Mouse (Mus musculus) C2C12 (cell line): ENCODE measurements around the gene Hoxa10. TPM values are rescaled to one million over a fixed set of nuclear protein-coding genes. Genes with fewer than 3 reads are reported as not detected.

Experiments
- H3K27me3 ChIP-seq: one replicate; pipeline ENCODE4 v1.6.1; 2011; ENCODE audit not compliant: control insufficient read depth, insufficient read depth, insufficient read length
- H3K36me3 ChIP-seq: one replicate; pipeline ENCODE4 v1.6.1; 2011; ENCODE audit not compliant: control insufficient read depth, insufficient read depth
- H3K4me3 ChIP-seq: one replicate; pipeline ENCODE4 v1.5.1; 2011; ENCODE audit warnings: mild to moderate bottlenecking, control low read depth; ENCODE audit not compliant: poor library complexity, insufficient read depth, severe bottlenecking
- H3K79me2 ChIP-seq: one replicate; pipeline ENCODE4 v1.6.1; 2011; ENCODE audit not compliant: control insufficient read depth, insufficient read depth
- H3K79me3 ChIP-seq: one replicate; pipeline ENCODE4 v1.6.1; 2011; ENCODE audit warnings: low read depth, control low read depth
- H3ac ChIP-seq: one replicate; pipeline ENCODE3; 2011; ENCODE audit warnings: low read depth; ENCODE audit not compliant: control insufficient read depth, insufficient read length
- CEBPB ChIP-seq: IDR thresholded peaks from one replicate; pipeline ENCODE4 v1.6.1; 2011; ENCODE audit warnings: low read depth, mild to moderate bottlenecking, control low read depth, moderate library complexity
- CTCF ChIP-seq: IDR thresholded peaks from one replicate; pipeline ENCODE4 v1.5.1; 2011; ENCODE audit not compliant: control insufficient read depth, insufficient read depth, insufficient read length
- FOSL1 ChIP-seq: IDR thresholded peaks from one replicate; pipeline ENCODE4 v1.8.0; 2011; ENCODE audit warnings: mild to moderate bottlenecking, low read length; ENCODE audit not compliant: poor library complexity, insufficient read depth, severe bottlenecking
- MAX ChIP-seq: IDR thresholded peaks from one replicate; pipeline ENCODE4 v1.6.1; 2011; ENCODE audit warnings: mild to moderate bottlenecking, control low read depth
- MYOD1 ChIP-seq: IDR thresholded peaks from one replicate; pipeline ENCODE4 v1.6.1; 2011; ENCODE audit warnings: low read depth; ENCODE audit not compliant: control insufficient read depth, insufficient read length
- MYOG ChIP-seq: IDR thresholded peaks from one replicate; pipeline ENCODE4 v1.6.1; 2011; ENCODE audit not compliant: control insufficient read depth, insufficient read length; ENCODE audit errors: extremely low read depth
- USF1 ChIP-seq: IDR thresholded peaks from one replicate; pipeline ENCODE4 v1.6.1; 2011; ENCODE audit warnings: low read depth, mild to moderate bottlenecking, control low read depth, moderate library complexity
- polyA plus RNA-seq: library from polyadenylated mRNA; unstranded; fragments of >200 nt; fragmentation: generic; extraction: Trizol; gene quantifications from one replicate; pipeline ENCODE4 v1.2.1, GENCODE M21; 2012; ENCODE audit warnings: missing spikeins

Hoxa10 gene
- polyA plus RNA-seq, 1 experiment: 19.8 TPM

GRCm38 (mm10) chr6:52270494-52271480 is 30.1 kb upstream of the Hoxa10 start:
- Histone ChIP-seq H3K79me3 (no peaks in the 10 kb centered on the region), H3K79me2 (no peaks in the 10 kb centered on the region), H3K27me3 (no peaks in the 10 kb centered on the region), H3K4me3 (no peak overlapping the region), H3K36me3 (no peaks in the 10 kb centered on the region), H3ac (no peak overlapping the region)
- TF ChIP-seq USF1 (no peak), CTCF (peak; percentile 64), FOSL1 (no peak), MAX (no peak)

- Histone ChIP-seq H3ac (no peak overlapping the region), H3K27me3 (no peaks in the 10 kb centered on the region), H3K36me3 (no peaks in the 10 kb centered on the region), H3K79me3 (no peaks in the 10 kb centered on the region), H3K79me2 (no peaks in the 10 kb centered on the region), H3K4me3 (no peak overlapping the region)
- TF ChIP-seq FOSL1 (no peak), MYOD1 (no peak), MYOG (no peak), CTCF (no peak), CEBPB (no peak), USF1 (no peak)
Measured at GRCm38 (mm10) chr6:52268756-52269155, 28.1 kb upstream of the Hoxa10 start.

GRCm38 (mm10) chr6:52268341-52268740 is 27.7 kb upstream of the Hoxa10 start:
- H3K79me3 ChIP-seq: no peaks in the 10 kb centered on the region
- TF ChIP-seq FOSL1 (no peak), MYOD1 (no peak), USF1 (no peak), MAX (no peak), MYOG (no peak), CEBPB (no peak), CTCF (no peak)
- H3K36me3 ChIP-seq: no peaks in the 10 kb centered on the region
- no peak overlapping the region for H3K4me3 ChIP-seq
- H3K79me2 ChIP-seq: no peaks in the 10 kb centered on the region
- H3K27me3 ChIP-seq: no peaks in the 10 kb centered on the region
- no peak overlapping the region for H3ac ChIP-seq

GRCm38 (mm10) chr6:52267691-52268090 is 27.0 kb upstream of the Hoxa10 start:
- Histone ChIP-seq H3K4me3 (no peak overlapping the region), H3ac (no peak overlapping the region), H3K79me3 (no peaks in the 10 kb centered on the region), H3K79me2 (no peaks in the 10 kb centered on the region), H3K36me3 (no peaks in the 10 kb centered on the region), H3K27me3 (no peaks in the 10 kb centered on the region)
- TF ChIP-seq FOSL1: no peak
- no peak for TF ChIP-seq USF1
- no peak for TF ChIP-seq MYOD1

GRCm38 (mm10) chr6:52267221-52267620 is 26.6 kb upstream of the Hoxa10 start:
- H3K79me2 ChIP-seq: no peaks in the 10 kb centered on the region
- H3K4me3 ChIP-seq: no peak overlapping the region
- H3K27me3 ChIP-seq: no peaks in the 10 kb centered on the region
- H3K36me3 ChIP-seq: no peaks in the 10 kb centered on the region
- TF ChIP-seq CTCF (no peak), MYOD1 (no peak)
- no peak overlapping the region for H3ac ChIP-seq
- H3K79me3 ChIP-seq: no peaks in the 10 kb centered on the region

- H3ac ChIP-seq: no peak overlapping the region
- no peaks in the 10 kb centered on the region for H3K36me3 ChIP-seq
- H3K27me3 ChIP-seq: no peaks in the 10 kb centered on the region
- TF ChIP-seq MAX (no peak), CTCF (no peak), MYOD1 (no peak), CEBPB (no peak)
- H3K79me2 ChIP-seq: no peaks in the 10 kb centered on the region
- no peak overlapping the region for H3K4me3 ChIP-seq
- H3K79me3 ChIP-seq: no peaks in the 10 kb centered on the region
Measured at GRCm38 (mm10) chr6:52266666-52266985, 26.0 kb upstream of the Hoxa10 start.
